Mouse (Mus musculus): ENCODE measurements at regions not wholly inside any gene's neighbourhood (a gene's known extent, or its start where the extent isn't known, plus 50 kb on each side); places are given as distances from the start of the nearest gene placed in this dataset.

DNA sequence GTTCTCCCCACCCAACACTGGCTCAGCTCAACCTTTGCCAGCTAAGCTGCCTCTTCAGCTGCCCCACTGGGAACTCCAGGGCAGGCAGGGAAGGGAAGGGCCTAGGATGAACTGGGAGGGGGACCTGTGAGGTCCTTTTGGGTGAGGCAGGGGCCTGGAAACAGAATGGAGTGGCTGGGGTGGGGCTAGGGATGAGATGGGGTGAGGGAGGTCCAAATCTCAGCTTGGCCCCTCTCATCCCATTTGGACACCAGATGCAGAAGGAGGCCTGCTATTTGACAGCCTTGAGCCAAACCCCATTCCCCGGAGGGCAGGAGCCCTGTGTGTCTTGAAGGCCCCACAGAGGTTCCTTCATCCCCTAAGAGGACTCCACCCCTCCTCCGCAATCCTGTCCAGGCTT, 166.7 kb upstream of the Kbtbd8 start:
- 80% methylated on average over 2 of the region's 2 CpGs for WGBS
- H3K36me3 ChIP-seq (ENCODE audit: control insufficient read depth, insufficient read depth, low read length): no peaks in the 10 kb centered on the region

DNA sequence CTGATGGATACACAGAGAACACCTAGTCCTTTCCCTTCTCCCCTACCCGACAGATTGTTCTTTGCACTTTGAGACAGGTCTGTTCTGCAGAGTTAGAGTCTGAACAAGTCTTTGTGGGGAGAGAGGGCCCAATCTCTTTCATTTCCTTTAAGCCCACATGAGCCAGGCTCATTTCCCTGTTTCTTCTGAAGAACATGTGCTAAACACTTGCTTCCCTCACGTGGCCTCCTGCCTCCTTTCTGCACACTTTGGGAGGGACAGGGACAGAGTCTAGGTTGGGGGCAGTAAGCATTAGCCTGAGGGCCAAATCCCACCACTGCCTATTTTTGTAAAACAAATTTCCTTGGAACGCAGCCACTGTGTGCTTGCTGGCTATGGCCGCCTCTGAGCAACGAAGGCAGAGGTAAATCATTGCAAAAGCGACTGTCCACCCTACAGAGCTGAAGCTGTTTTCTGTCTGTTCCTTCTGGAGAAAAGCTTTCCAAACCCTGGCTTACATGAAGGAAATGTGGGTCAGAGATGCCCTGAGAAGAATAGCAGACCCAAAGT, 170.6 kb upstream of the Kbtbd8 start:
- H3K4me3 ChIP-seq (ENCODE audit: low read depth, low read length): no peak overlapping the region
- no peaks in the 10 kb centered on the region for H3K4me1 ChIP-seq (ENCODE audit: control insufficient read depth, insufficient read depth, insufficient read length, low read length)
- H3K27me3 ChIP-seq (ENCODE audit: control insufficient read depth, insufficient read depth, low read length): no peaks in the 10 kb centered on the region
- TF ChIP-seq CTCF (IDR thresholded peaks at IDR 0.05; ENCODE audit: extremely low read depth, insufficient read length, insufficient replicate concordance, low read depth, low read length): no peak
- 80% methylated on average over 6 of the region's 6 CpGs for WGBS
- no peaks in the 10 kb centered on the region for H3K36me3 ChIP-seq (ENCODE audit: control insufficient read depth, insufficient read depth, low read length)
- H3K27ac ChIP-seq (ENCODE audit: insufficient read depth, low read depth, low read length): no peak overlapping the region

More for the DNA sequence above, 166.7 kb upstream of the Kbtbd8 start:
- H3K27me3 ChIP-seq (ENCODE audit: control insufficient read depth, insufficient read depth, low read length): no peaks in the 10 kb centered on the region
- TF ChIP-seq POLR2A (IDR thresholded peaks at IDR 0.05; ENCODE audit: low read depth, low read length) (no peak), CTCF (IDR thresholded peaks at IDR 0.05; ENCODE audit: extremely low read depth, insufficient read length, insufficient replicate concordance, low read depth, low read length) (no peak)
- no peaks in the 10 kb centered on the region for H3K4me1 ChIP-seq (ENCODE audit: control insufficient read depth, insufficient read depth, insufficient read length, low read length)
- no peak overlapping the region for H3K27ac ChIP-seq (ENCODE audit: insufficient read depth, low read depth, low read length)
- no peak overlapping the region for H3K4me3 ChIP-seq (ENCODE audit: low read depth, low read length)

DNA sequence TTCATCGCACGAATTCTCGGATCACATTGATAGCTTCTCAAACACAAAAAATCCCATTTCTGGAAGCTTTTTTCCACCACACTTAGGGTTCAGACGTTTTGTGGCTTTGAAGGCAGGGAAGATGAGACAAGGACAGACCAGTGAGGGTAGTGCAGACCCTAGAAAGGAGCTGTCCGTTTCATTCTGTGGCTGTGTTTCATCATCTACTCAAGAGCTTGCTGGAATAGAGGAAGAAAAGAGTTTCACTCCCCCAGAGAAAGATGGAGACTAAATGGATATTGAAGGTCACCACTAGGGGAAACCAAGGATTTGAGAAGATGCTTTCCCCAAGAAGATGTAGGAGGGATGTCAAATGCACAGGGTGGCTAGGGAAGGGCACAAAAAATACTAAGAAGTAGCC, 171.3 kb upstream of the Kbtbd8 start:
- no peaks in the 10 kb centered on the region for H3K36me3 ChIP-seq (ENCODE audit: control insufficient read depth, insufficient read depth, low read length)
- no peaks in the 10 kb centered on the region for H3K4me1 ChIP-seq (ENCODE audit: control insufficient read depth, insufficient read depth, insufficient read length, low read length)
- no peak overlapping the region for H3K4me3 ChIP-seq (ENCODE audit: low read depth, low read length)
- no peaks in the 10 kb centered on the region for H3K27me3 ChIP-seq (ENCODE audit: control insufficient read depth, insufficient read depth, low read length)
- WGBS: 88% methylated on average over 5 of the region's 5 CpGs
- H3K27ac ChIP-seq (ENCODE audit: insufficient read depth, low read depth, low read length): no peak overlapping the region
- TF ChIP-seq CTCF (IDR thresholded peaks at IDR 0.05; ENCODE audit: extremely low read depth, insufficient read length, insufficient replicate concordance, low read depth, low read length) (no peak), POLR2A (IDR thresholded peaks at IDR 0.05; ENCODE audit: low read depth, low read length) (no peak)

DNA sequence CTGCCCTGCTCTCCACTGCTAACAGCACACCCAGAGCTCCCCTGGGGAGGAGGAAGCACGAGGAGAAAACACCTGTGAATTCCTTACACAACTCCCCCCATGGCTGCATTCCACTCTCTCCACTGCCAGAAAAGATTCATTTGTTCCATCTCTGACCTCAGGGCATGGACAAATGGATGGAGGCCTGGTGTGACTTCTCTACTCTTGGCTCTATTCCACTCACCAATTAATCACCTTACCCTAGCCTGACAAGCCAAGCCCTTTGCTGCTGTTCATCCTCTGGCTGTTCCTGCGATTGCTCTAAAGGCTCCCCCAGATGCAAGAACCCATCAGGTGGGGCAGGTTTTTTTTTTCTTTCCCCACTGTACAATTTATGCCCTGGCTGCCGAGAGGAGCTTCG, 172.8 kb upstream of the Kbtbd8 start:
- no peak for TF ChIP-seq CTCF (IDR thresholded peaks at IDR 0.05; ENCODE audit: extremely low read depth, insufficient read length, insufficient replicate concordance, low read depth, low read length)
- TF ChIP-seq POLR2A (IDR thresholded peaks at IDR 0.05; ENCODE audit: low read depth, low read length): no peak
- WGBS: 55% methylated on average over 4 of the region's 4 CpGs
- Histone ChIP-seq H3K36me3 (ENCODE audit: control insufficient read depth, insufficient read depth, low read length) (no peaks in the 10 kb centered on the region), H3K4me3 (ENCODE audit: low read depth, low read length) (no peak overlapping the region), H3K4me1 (ENCODE audit: control insufficient read depth, insufficient read depth, insufficient read length, low read length) (no peaks in the 10 kb centered on the region), H3K27ac (ENCODE audit: insufficient read depth, low read depth, low read length) (no peak overlapping the region), H3K27me3 (ENCODE audit: control insufficient read depth, insufficient read depth, low read length) (no peaks in the 10 kb centered on the region)

DNA sequence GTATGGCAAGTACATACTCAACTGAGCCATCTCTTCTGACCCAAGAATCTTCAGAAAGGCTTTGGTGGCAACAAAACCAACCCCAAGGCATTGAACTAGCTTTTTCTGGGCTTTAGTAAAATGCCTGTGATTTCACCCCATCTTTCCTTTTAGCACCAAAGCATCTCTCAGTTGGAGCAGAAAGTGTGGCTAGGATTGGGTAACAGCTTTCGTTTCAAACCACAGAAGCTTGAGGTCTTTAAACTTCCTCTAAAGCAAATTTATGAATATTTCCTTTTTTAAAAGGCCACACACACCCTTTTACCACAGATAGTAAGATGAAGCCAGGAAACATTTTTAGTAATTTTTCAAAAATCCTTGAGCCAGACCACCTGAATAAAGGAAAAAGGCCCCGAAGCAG, 178.1 kb upstream of the Kbtbd8 start:
- Histone ChIP-seq H3K4me1 (ENCODE audit: control insufficient read depth, insufficient read depth, insufficient read length, low read length) (no peaks in the 10 kb centered on the region), H3K27ac (ENCODE audit: insufficient read depth, low read depth, low read length) (no peak overlapping the region), H3K4me3 (ENCODE audit: low read depth, low read length) (no peak overlapping the region), H3K36me3 (ENCODE audit: control insufficient read depth, insufficient read depth, low read length) (no peaks in the 10 kb centered on the region), H3K27me3 (ENCODE audit: control insufficient read depth, insufficient read depth, low read length) (no peaks in the 10 kb centered on the region)
- no peak for TF ChIP-seq CTCF (IDR thresholded peaks at IDR 0.05; ENCODE audit: extremely low read depth, insufficient read length, insufficient replicate concordance, low read depth, low read length)
- no peak for TF ChIP-seq POLR2A (IDR thresholded peaks at IDR 0.05; ENCODE audit: low read depth, low read length)
- 74% methylated on average over 2 of the region's 2 CpGs for WGBS

DNA sequence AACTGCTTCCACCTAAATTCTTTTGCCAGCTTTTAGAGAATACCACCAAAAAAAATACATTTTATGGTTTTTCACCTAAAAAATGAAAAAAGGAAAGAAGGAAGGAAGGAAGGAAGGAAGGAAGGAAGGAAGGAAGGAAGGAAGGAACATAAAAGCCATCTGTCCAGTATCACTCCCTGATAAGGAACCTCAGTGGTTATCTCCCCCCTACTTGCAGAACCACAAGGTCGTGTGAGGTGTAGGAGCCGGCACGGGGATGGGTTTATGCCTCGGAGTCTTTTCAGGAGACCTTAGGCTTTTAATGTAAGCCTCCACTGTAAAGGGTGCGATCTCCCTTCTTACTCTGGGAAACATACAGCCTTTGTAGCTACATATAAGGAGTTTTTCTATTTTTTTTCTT, 180.8 kb upstream of the Kbtbd8 start:
- Histone ChIP-seq H3K4me1 (ENCODE audit: control insufficient read depth, insufficient read depth, insufficient read length, low read length) (no peaks in the 10 kb centered on the region), H3K27ac (ENCODE audit: insufficient read depth, low read depth, low read length) (no peak overlapping the region), H3K36me3 (ENCODE audit: control insufficient read depth, insufficient read depth, low read length) (no peaks in the 10 kb centered on the region), H3K27me3 (ENCODE audit: control insufficient read depth, insufficient read depth, low read length) (no peaks in the 10 kb centered on the region), H3K4me3 (ENCODE audit: low read depth, low read length) (no peak overlapping the region)
- WGBS: 83% methylated on average over 5 of the region's 5 CpGs
- TF ChIP-seq CTCF (IDR thresholded peaks at IDR 0.05; ENCODE audit: extremely low read depth, insufficient read length, insufficient replicate concordance, low read depth, low read length) (no peak), POLR2A (IDR thresholded peaks at IDR 0.05; ENCODE audit: low read depth, low read length) (no peak)

DNA sequence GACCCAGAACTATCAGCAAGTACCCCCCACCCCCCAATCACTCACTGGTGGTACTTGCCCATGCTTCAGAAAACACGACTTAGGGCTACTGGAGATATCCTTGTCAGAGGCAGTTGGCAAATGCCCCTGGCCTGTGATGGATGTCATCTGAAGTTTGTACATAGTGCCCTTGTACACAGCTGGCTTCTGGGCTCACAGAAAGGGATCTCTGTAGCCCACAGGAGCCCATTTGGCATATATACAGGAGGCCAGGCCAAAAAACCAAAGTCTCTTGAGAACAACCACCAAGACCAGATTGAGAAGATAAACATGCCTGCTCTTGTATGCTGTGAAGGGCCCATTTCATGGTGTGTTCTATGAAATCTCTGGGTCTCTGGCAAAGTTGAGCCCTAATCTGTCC, 181.3 kb upstream of the Kbtbd8 start:
- Histone ChIP-seq H3K27me3 (ENCODE audit: control insufficient read depth, insufficient read depth, low read length) (no peaks in the 10 kb centered on the region), H3K27ac (ENCODE audit: insufficient read depth, low read depth, low read length) (no peak overlapping the region), H3K36me3 (ENCODE audit: control insufficient read depth, insufficient read depth, low read length) (no peaks in the 10 kb centered on the region), H3K4me1 (ENCODE audit: control insufficient read depth, insufficient read depth, insufficient read length, low read length) (no peaks in the 10 kb centered on the region), H3K4me3 (ENCODE audit: low read depth, low read length) (no peak overlapping the region)
- 86% methylated on average over 1 of the region's 1 CpGs for WGBS
- TF ChIP-seq CTCF (IDR thresholded peaks at IDR 0.05; ENCODE audit: extremely low read depth, insufficient read length, insufficient replicate concordance, low read depth, low read length) (no peak), POLR2A (IDR thresholded peaks at IDR 0.05; ENCODE audit: low read depth, low read length) (no peak)

DNA sequence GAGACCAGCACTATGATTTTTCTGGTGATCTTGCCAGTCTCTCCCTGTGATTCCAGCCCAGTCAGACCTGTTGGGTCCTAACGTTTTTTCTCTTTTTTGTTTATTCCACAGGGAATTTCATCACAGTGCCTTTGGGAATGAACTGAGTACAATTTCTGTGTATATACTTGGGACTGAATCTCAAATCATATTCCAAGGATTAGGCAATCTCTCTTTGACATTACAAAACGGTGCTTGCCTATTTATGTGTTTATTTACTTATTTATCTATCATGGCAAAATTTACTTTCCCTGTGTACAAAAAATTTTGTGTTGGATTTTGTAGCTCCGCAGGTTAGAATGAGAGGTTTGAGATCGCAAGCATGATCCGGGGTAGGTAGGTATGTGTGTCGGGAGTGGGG, 189.2 kb upstream of the Kbtbd8 start:
- no peaks in the 10 kb centered on the region for H3K4me1 ChIP-seq (ENCODE audit: control insufficient read depth, insufficient read depth, insufficient read length, low read length)
- no peaks in the 10 kb centered on the region for H3K36me3 ChIP-seq (ENCODE audit: control insufficient read depth, insufficient read depth, low read length)
- TF ChIP-seq POLR2A (IDR thresholded peaks at IDR 0.05; ENCODE audit: low read depth, low read length) (no peak), CTCF (IDR thresholded peaks at IDR 0.05; ENCODE audit: extremely low read depth, insufficient read length, insufficient replicate concordance, low read depth, low read length) (no peak)
- no peak overlapping the region for H3K27ac ChIP-seq (ENCODE audit: insufficient read depth, low read depth, low read length)
- H3K4me3 ChIP-seq (ENCODE audit: low read depth, low read length): no peak overlapping the region
- no peaks in the 10 kb centered on the region for H3K27me3 ChIP-seq (ENCODE audit: control insufficient read depth, insufficient read depth, low read length)
- 91% methylated on average over 6 of the region's 6 CpGs for WGBS

Measured in small intestine, adult 2 months (tissue).